Mouse (Mus musculus) lung, postnatal 4 days (tissue): ENCODE measurements at regions not wholly inside any gene's neighbourhood (a gene's known extent, or its start where the extent isn't known, plus 50 kb on each side); places are given as distances from the start of the nearest gene placed in this dataset.

Experiments used
- DNase-seq, 2 experiments: peaks; one replicate each; pipeline ENCODE4 v3.0.0; 2021

- peak; percentile 5 to 7 for DNase-seq
These were observed 492.0 kb downstream of the Gm21739 start for GRCm38 (mm10) chrY:43772246-43772645.
